Mouse (Mus musculus) brain, embryonic 14.5 days (tissue): ENCODE measurements around the gene Mfn2.

Source experiments
- CTCF ChIP-seq: fragments of 200-500 bp; IDR thresholded peaks from 2 replicates; pipeline ENCODE4 v1.5.1; 2012; ENCODE audit warnings: inconsistent platforms, mild to moderate bottlenecking, moderate library complexity, borderline replicate concordance; ENCODE audit not compliant: insufficient read depth, insufficient read length; ENCODE audit errors: extremely low read depth
- POLR2A ChIP-seq: fragments of 200-500 bp; IDR thresholded peaks from 2 replicates; pipeline ENCODE4 v1.6.1; 2012; ENCODE audit warnings: mild to moderate bottlenecking, inconsistent platforms, borderline replicate concordance; ENCODE audit not compliant: poor library complexity, insufficient read depth, insufficient read length, severe bottlenecking; ENCODE audit errors: extremely low read depth

- TF ChIP-seq POLR2A (no peak), CTCF (no peak)
Measured at GRCm38 (mm10) chr4:147903601-147904000, 903 bp downstream of the Mfn2 start.
